Mouse (Mus musculus): ENCODE data around the gene Smc3. TPM values are rescaled to one million over a fixed set of nuclear protein-coding genes. Genes with fewer than 3 reads are reported as not detected.

Gene Smc3
- total and polyA plus RNA-seq, 2 experiments from 2014 or later: 8.3 to 24.1 TPM

DNA sequence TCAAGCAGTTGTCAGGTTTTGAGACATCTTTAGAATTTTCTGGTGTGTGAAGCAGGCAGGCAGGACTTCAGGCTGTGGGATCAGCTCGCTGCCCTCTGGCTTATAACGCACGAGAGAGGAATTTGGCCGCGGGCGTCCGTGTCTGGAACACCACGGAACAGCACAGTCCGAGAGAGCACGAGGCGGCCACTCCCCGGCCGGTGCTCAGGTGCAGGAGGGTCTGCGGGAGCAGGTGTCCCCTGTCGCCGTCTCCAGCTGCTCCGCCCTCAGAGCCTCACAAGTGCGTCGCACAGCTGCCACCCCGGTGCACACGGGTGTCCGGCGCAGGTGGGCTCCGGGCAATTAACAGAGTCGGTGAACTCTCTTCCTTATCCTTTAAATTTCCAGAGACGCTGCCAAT lies 76.0 kb downstream of the Smc3 start:
- H3K27me3 ChIP-seq (ENCODE audit: control insufficient read depth, insufficient read depth, low read length): peaks cover 4% of the 10 kb centered on the region; the same call in 1 of the 2 replicates
- DNase-seq (ENCODE audit: low spot score): no peak
- peak overlapping the region; percentile 77 for H3K4me3 ChIP-seq (ENCODE audit: low read depth, low read length)
- H3K4me2 ChIP-seq (ENCODE audit: low read depth, low read length): peak overlapping the region; percentile 89
- H3K27ac ChIP-seq (ENCODE audit: low read depth): peak overlapping the region; percentile 97
- TF ChIP-seq EP300 (IDR thresholded peaks at IDR 0.05; ENCODE audit: low read depth): no peak
- no peak for TF ChIP-seq CTCF (IDR thresholded peaks at IDR 0.05; ENCODE audit: low read depth)
- H3K9ac ChIP-seq (replicated peaks; ENCODE audit: low read depth, low read length): peak overlapping the region; percentile 93
- ATAC-seq (ENCODE audit: insufficient read depth, low read depth): no peak
- 2% methylated on average over 26 of the region's 26 CpGs for WGBS
- H3K4me1 ChIP-seq (ENCODE audit: control insufficient read depth, insufficient read depth): peaks cover 6% of the 10 kb centered on the region; the same call in 1 of the 2 replicates
- H3K9me3 ChIP-seq (replicated peaks; ENCODE audit: control insufficient read depth, low read length): no peaks in the 10 kb centered on the region
- H3K36me3 ChIP-seq (replicated peaks; ENCODE audit: control insufficient read depth, insufficient read depth, low read length): no peaks in the 10 kb centered on the region

DNA sequence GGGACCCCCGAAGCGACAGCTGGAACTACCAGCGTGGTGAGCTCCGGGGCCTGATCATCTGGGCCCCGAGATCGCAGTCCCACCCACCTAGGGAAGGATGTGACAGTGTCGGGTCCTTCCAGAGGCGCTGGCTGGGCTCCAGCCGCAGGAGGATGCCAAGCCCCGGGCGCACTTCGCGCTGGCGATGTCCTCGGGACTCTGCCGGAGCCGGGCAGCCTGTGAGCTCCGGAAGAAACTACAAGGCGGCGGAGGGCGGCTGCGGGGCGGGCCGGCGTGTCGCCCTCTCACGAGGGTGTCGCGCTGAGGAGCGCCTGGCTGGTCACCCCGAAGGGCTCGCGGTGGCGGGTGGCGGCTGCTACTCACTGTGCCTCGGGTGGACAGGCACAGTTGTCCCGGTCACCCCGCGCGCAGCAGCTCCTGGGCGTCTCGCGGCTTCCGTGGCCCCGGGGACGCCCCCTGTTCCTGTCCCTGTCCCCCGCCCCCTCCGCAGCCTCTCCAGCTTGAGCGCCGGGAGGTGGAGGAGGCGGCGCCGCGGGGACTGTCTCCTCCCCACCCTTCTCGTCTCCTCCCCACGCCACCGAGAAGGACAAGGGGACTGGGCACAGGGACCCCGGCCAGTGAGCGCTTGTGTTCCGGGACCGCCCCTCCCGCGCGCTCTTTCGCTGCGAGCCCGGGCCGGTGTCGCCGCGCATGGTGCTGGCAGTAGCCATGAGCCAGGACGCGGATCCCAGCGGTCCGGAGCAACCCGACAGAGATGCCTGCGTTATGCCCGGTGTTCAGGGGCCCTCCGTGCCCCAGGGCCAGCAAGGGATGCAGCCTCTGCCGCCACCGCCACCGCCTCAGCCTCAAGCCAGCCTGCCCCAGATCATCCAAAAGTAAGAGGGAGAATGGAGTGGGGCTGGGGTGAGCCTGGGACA lies 76.8 kb downstream of the Smc3 start, which contains the start of gene Rbm20:
Gene Rbm20, plus strand, starts transcription at position 589 of the 917 bp plus-strand sequence.
- Histone ChIP-seq H3K27me3 (ENCODE audit: control insufficient read depth, insufficient read depth, low read length) (peaks cover 4% of the 10 kb centered on the region; the same call in 1 of the 2 replicates), H3K27ac (ENCODE audit: low read depth) (peak within 1 kb of the TSS; percentile 97), H3K9me3 (replicated peaks; ENCODE audit: control insufficient read depth, low read length) (no peaks in the 10 kb centered on the region)

DNA sequence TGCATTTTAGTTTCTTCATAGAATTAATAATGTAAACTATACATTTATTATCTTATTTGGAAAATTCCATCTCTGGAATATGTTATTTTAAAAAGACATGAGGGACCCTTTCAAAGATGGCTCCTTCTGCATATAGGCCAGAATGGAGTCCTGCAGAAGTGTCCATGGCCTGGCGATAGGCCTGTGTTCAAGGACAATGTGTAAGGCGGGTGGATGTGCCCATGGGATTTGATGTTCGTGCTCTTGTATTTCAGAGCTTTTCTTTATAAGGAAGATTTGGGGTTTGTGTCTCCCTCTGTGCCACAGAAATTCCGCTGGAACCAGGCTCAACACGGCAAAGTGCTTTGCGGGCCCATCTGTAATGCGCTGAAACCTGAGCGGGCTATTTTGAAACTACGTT lies 79.0 kb downstream of the Smc3 start:
- TF ChIP-seq CTCF (IDR thresholded peaks at IDR 0.05; ENCODE audit: low read depth): no peak
- TF ChIP-seq EP300 (IDR thresholded peaks at IDR 0.05; ENCODE audit: low read depth): no peak

More for the DNA sequence above, 76.8 kb downstream of the Smc3 start, which contains the start of gene Rbm20:
- H3K9ac ChIP-seq (replicated peaks; ENCODE audit: low read depth, low read length): peak within 1 kb of the TSS; percentile 93
- no peaks in the 10 kb centered on the region for H3K36me3 ChIP-seq (replicated peaks; ENCODE audit: control insufficient read depth, insufficient read depth, low read length)
- H3K4me2 ChIP-seq (ENCODE audit: low read depth, low read length): peak within 1 kb of the TSS; percentile 89
- peak; percentile 94 for ATAC-seq (ENCODE audit: insufficient read depth, low read depth)
- DNase-seq (ENCODE audit: low spot score): peak; percentile 92
- peak within 1 kb of the TSS; percentile 77 for H3K4me3 ChIP-seq (ENCODE audit: low read depth, low read length)
- no peak for TF ChIP-seq CTCF (IDR thresholded peaks at IDR 0.05; ENCODE audit: low read depth)
- TF ChIP-seq EP300 (IDR thresholded peaks at IDR 0.05; ENCODE audit: low read depth): 0 out of 2 replicates have a peak, but pooled peaks have one; percentile 53
- peaks cover 5% of the 10 kb centered on the region; the same call in 1 of the 2 replicates for H3K4me1 ChIP-seq (ENCODE audit: control insufficient read depth, insufficient read depth)
- under 1% methylated on average over 66 of the region's 82 CpGs for WGBS

DNA sequence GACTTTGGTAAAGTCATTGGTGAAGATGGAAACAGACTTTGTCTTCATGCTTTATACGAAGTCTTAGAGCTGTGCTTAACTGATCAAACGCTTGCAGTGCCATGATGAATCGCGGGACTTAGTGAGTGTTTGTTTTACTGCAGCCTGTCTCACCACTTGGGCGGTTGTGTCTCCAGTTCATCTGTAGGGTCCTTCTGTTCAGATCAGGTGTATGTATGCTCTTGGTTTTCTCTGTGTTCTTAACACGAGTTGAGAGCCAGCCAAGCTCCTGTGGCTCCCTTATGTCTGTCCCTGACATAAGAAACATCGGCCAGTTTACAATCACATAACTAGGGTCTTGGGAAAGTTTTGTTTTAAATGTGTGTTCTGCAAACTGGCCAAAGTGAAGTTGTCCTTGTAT lies 79.8 kb downstream of the Smc3 start:
- Histone ChIP-seq H3K27me3 (ENCODE audit: control insufficient read depth, insufficient read depth, low read length) (0 out of 2 replicates have a peak, but pooled peaks cover 4% of the 10 kb centered on the region), H3K4me3 (ENCODE audit: low read depth, low read length) (peak overlapping the region; percentile 77), H3K36me3 (replicated peaks; ENCODE audit: control insufficient read depth, insufficient read depth, low read length) (no peaks in the 10 kb centered on the region), H3K27ac (ENCODE audit: low read depth) (peak overlapping the region; percentile 97), H3K9me3 (replicated peaks; ENCODE audit: control insufficient read depth, low read length) (no peaks in the 10 kb centered on the region), H3K4me2 (ENCODE audit: low read depth, low read length) (peak overlapping the region; percentile 89), H3K9ac (replicated peaks; ENCODE audit: low read depth, low read length) (peak overlapping the region; percentile 93), H3K4me1 (ENCODE audit: control insufficient read depth, insufficient read depth) (peaks cover 17% of the 10 kb centered on the region; the same call in 1 of the 2 replicates)
- WGBS: 42% methylated on average over 7 of the region's 7 CpGs
- TF ChIP-seq EP300 (IDR thresholded peaks at IDR 0.05; ENCODE audit: low read depth): no peak
- no peak for TF ChIP-seq CTCF (IDR thresholded peaks at IDR 0.05; ENCODE audit: low read depth)
- ATAC-seq (ENCODE audit: insufficient read depth, low read depth) (no peak), DNase-seq (ENCODE audit: low spot score) (no peak)

More for the DNA sequence above, 79.0 kb downstream of the Smc3 start:
- Histone ChIP-seq H3K4me2 (ENCODE audit: low read depth, low read length) (peak overlapping the region; percentile 89), H3K27ac (ENCODE audit: low read depth) (peak overlapping the region; percentile 97), H3K4me3 (ENCODE audit: low read depth, low read length) (peak overlapping the region; percentile 77), H3K27me3 (ENCODE audit: control insufficient read depth, insufficient read depth, low read length) (0 out of 2 replicates have a peak, but pooled peaks cover 4% of the 10 kb centered on the region), H3K36me3 (replicated peaks; ENCODE audit: control insufficient read depth, insufficient read depth, low read length) (no peaks in the 10 kb centered on the region), H3K9me3 (replicated peaks; ENCODE audit: control insufficient read depth, low read length) (no peaks in the 10 kb centered on the region), H3K4me1 (ENCODE audit: control insufficient read depth, insufficient read depth) (peaks cover 18% of the 10 kb centered on the region), H3K9ac (replicated peaks; ENCODE audit: low read depth, low read length) (peak overlapping the region; percentile 93)
- WGBS: 44% methylated on average over 9 of the region's 9 CpGs
- DNase-seq (ENCODE audit: low spot score) (no peak), ATAC-seq (ENCODE audit: insufficient read depth, low read depth) (no peak)

DNA sequence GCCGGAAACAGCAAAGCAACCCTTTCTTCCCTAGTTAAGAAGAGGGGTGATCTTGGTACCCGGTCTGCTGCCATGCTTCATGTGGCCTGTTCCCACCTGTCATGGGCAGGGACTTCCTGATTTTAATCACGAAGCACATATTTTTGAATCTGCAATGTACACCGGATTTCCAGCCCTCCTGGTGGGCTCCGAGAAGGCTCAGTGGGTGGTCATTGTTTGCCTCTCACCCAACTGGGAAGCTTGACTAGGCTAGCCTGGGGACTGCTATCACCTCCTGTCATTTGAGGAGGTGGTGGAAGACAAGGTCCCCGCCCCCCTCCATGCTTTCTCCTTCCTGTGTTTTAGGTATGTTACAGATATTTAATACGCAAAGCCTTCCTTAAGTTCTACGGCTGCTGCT lies 82.2 kb downstream of the Smc3 start:
- peaks cover 17% of the 10 kb centered on the region; the same call in 1 of the 2 replicates for H3K4me1 ChIP-seq (ENCODE audit: control insufficient read depth, insufficient read depth)
- no peaks in the 10 kb centered on the region for H3K36me3 ChIP-seq (replicated peaks; ENCODE audit: control insufficient read depth, insufficient read depth, low read length)
- H3K27ac ChIP-seq (ENCODE audit: low read depth): 0 out of 2 replicates have a peak overlapping the region, but pooled peaks have one; percentile 17
- peak overlapping the region; percentile 33; the same call in 1 of the 2 replicates for H3K4me3 ChIP-seq (ENCODE audit: low read depth, low read length)
- no peak for DNase-seq (ENCODE audit: low spot score)
- ATAC-seq (ENCODE audit: insufficient read depth, low read depth): no peak
- H3K4me2 ChIP-seq (ENCODE audit: low read depth, low read length): peak overlapping the region; percentile 89
- WGBS: 11% methylated on average over 8 of the region's 8 CpGs
- no peaks in the 10 kb centered on the region for H3K9me3 ChIP-seq (replicated peaks; ENCODE audit: control insufficient read depth, low read length)
- no peaks in the 10 kb centered on the region for H3K27me3 ChIP-seq (ENCODE audit: control insufficient read depth, insufficient read depth, low read length)
- H3K9ac ChIP-seq (replicated peaks; ENCODE audit: low read depth, low read length): 0 out of 2 replicates have a peak overlapping the region, but pooled peaks have one; percentile 22
- TF ChIP-seq EP300 (IDR thresholded peaks at IDR 0.05; ENCODE audit: low read depth) (no peak), CTCF (IDR thresholded peaks at IDR 0.05; ENCODE audit: low read depth) (no peak)
